Mouse (Mus musculus): ENCODE measurements around the gene Stard8. TPM values are rescaled to one million over a fixed set of nuclear protein-coding genes. Genes with fewer than 3 reads are reported as not detected.

Stard8 gene
- polyA plus RNA-seq, 1 experiment from 2014 or later, result 5.0 TPM

DNA sequence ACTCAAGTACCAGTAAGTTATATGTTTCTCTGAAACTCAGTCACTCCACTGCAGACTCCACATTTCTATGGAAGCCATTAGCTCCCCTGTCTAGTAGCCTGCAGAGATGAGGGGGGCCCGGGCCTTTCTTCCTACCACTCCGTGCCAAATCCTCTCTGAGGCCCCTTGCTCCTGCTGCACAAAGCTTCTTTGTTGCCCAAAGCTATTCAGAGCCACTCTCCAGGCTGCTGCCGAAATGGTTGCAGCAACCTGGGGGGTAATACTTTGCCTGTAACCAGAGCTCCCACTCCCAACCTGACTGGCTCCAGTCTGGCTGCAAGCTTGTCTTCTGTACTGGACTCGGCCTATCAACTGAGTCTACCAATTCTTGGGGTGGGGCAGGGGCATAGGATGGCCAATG is 17.2 kb downstream of the Stard8 start:
- H3K4me2 ChIP-seq (ENCODE audit: low read depth, low read length), result no peak overlapping the region
- no peak overlapping the region for H3K9ac ChIP-seq (replicated peaks; ENCODE audit: low read length)
- no peak overlapping the region for H3K4me3 ChIP-seq (ENCODE audit: low read depth, low read length)
- H3K27me3 ChIP-seq (ENCODE audit: control insufficient read depth, insufficient read depth, low read length), result 0 out of 2 replicates have a peak, but pooled peaks cover 2% of the 10 kb centered on the region
- ATAC-seq (replicated peaks; ENCODE audit: insufficient number of reproducible peaks, low FRiP score, low TSS enrichment, low read depth), result peak; percentile 83
- no peaks in the 10 kb centered on the region for H3K36me3 ChIP-seq (replicated peaks; ENCODE audit: control insufficient read depth, insufficient read depth, low read depth, low read length)
- no peak overlapping the region for H3K27ac ChIP-seq (replicated peaks; ENCODE audit: low read depth, low read length)
- H3K4me1 ChIP-seq (ENCODE audit: control insufficient read depth, insufficient read depth, low read length), result no peaks in the 10 kb centered on the region
- DNase-seq (ENCODE audit: low spot score), result peak; percentile 53
- 34% methylated on average over 4 of the region's 4 CpGs for WGBS
- no peaks in the 10 kb centered on the region for H3K9me3 ChIP-seq (replicated peaks; ENCODE audit: control insufficient read depth, low read length)

DNA sequence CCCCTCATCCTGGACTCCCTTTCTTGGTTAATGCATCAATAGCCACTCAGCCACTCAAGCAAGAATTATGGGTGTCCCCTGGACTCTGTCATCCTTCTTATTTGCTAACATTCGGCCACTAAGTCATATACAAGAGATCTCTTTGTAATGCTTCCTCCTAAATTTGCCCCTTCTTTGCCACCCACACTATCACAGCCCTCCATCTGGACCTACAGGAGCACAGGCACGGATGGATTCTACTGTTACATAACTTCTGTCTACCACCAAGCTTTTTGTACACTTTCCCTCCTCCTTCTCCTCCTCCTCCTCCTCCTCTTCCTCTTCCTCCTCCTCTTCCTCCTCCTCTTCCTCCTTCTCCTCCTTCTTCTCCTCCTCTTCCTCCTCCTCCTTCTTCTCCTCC is 18.5 kb downstream of the Stard8 start:
- Histone ChIP-seq H3K27ac (replicated peaks; ENCODE audit: low read depth, low read length) (no peak overlapping the region), H3K4me1 (ENCODE audit: control insufficient read depth, insufficient read depth, low read length) (no peaks in the 10 kb centered on the region), H3K9me3 (replicated peaks; ENCODE audit: control insufficient read depth, low read length) (no peaks in the 10 kb centered on the region), H3K4me3 (ENCODE audit: low read depth, low read length) (no peak overlapping the region), H3K9ac (replicated peaks; ENCODE audit: low read length) (no peak overlapping the region), H3K27me3 (ENCODE audit: control insufficient read depth, insufficient read depth, low read length) (0 out of 2 replicates have a peak, but pooled peaks cover 2% of the 10 kb centered on the region), H3K4me2 (ENCODE audit: low read depth, low read length) (no peak overlapping the region), H3K36me3 (replicated peaks; ENCODE audit: control insufficient read depth, insufficient read depth, low read depth, low read length) (no peaks in the 10 kb centered on the region)
- ATAC-seq (replicated peaks; ENCODE audit: insufficient number of reproducible peaks, low FRiP score, low TSS enrichment, low read depth) (no peak), DNase-seq (ENCODE audit: low spot score) (no peak)
- WGBS, result 79% methylated on average over 2 of the region's 2 CpGs

DNA sequence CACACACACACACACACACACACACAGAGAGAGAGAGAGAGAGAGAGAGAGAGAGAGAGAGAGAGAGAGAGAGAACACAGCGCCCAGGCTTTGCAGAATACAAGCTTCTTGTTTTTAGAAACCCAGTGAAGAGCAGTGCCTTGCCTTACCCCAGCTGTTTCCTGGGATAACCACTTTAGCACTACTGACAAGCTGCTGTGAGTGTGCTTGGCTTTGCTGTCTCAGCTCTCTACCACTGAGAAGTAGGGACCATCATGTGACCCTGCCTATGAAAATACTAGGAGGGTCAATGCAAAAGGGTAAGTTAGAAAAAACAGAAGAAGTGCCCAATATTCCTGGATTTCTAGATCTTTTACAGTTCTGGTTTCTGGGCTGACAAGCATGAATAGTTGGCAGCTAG is 20.9 kb downstream of the Stard8 start:
- Histone ChIP-seq H3K4me1 (ENCODE audit: control insufficient read depth, insufficient read depth, low read length) (no peaks in the 10 kb centered on the region), H3K36me3 (replicated peaks; ENCODE audit: control insufficient read depth, insufficient read depth, low read depth, low read length) (no peaks in the 10 kb centered on the region), H3K27me3 (ENCODE audit: control insufficient read depth, insufficient read depth, low read length) (0 out of 2 replicates have a peak, but pooled peaks cover 2% of the 10 kb centered on the region), H3K4me3 (ENCODE audit: low read depth, low read length) (no peak overlapping the region), H3K27ac (replicated peaks; ENCODE audit: low read depth, low read length) (no peak overlapping the region), H3K9ac (replicated peaks; ENCODE audit: low read length) (no peak overlapping the region), H3K9me3 (replicated peaks; ENCODE audit: control insufficient read depth, low read length) (no peaks in the 10 kb centered on the region), H3K4me2 (ENCODE audit: low read depth, low read length) (no peak overlapping the region)
- DNase-seq (ENCODE audit: low spot score) (no peak), ATAC-seq (replicated peaks; ENCODE audit: insufficient number of reproducible peaks, low FRiP score, low TSS enrichment, low read depth) (no peak)
- WGBS, result 100% methylated on average over 1 of the region's 1 CpGs

DNA sequence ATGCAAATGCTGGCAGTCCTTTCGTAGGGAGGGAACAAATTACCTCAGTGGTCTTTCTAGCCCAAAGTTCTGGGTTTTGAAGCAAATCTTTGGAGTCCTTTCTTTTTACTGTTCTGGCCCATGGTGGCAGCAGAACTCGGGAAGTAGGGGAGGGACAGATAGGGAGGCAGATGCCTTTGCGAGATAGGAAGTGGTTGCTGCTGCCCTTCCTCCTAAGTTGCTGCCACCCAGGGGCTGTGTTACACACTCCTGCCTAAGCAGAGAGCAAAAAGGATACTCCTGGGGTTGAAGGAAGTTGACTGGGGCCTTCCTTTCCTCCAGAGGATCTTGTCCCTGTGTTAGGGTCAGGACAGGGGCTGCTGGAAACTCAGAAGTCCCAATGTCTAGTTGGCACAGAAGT is 32.4 kb downstream of the Stard8 start:
- Histone ChIP-seq H3K4me2 (ENCODE audit: low read depth, low read length) (no peak overlapping the region), H3K4me1 (ENCODE audit: control insufficient read depth, insufficient read depth, low read length) (no peaks in the 10 kb centered on the region), H3K27me3 (ENCODE audit: control insufficient read depth, insufficient read depth, low read length) (no peaks in the 10 kb centered on the region), H3K9me3 (replicated peaks; ENCODE audit: control insufficient read depth, low read length) (no peaks in the 10 kb centered on the region), H3K36me3 (replicated peaks; ENCODE audit: control insufficient read depth, insufficient read depth, low read depth, low read length) (no peaks in the 10 kb centered on the region), H3K9ac (replicated peaks; ENCODE audit: low read length) (no peak overlapping the region), H3K4me3 (ENCODE audit: low read depth, low read length) (no peak overlapping the region), H3K27ac (replicated peaks; ENCODE audit: low read depth, low read length) (no peak overlapping the region)
- ATAC-seq (replicated peaks; ENCODE audit: insufficient number of reproducible peaks, low FRiP score, low TSS enrichment, low read depth), result no peak
- no peak for DNase-seq (ENCODE audit: low spot score)
- 63% methylated on average over 3 of the region's 3 CpGs for WGBS

DNA sequence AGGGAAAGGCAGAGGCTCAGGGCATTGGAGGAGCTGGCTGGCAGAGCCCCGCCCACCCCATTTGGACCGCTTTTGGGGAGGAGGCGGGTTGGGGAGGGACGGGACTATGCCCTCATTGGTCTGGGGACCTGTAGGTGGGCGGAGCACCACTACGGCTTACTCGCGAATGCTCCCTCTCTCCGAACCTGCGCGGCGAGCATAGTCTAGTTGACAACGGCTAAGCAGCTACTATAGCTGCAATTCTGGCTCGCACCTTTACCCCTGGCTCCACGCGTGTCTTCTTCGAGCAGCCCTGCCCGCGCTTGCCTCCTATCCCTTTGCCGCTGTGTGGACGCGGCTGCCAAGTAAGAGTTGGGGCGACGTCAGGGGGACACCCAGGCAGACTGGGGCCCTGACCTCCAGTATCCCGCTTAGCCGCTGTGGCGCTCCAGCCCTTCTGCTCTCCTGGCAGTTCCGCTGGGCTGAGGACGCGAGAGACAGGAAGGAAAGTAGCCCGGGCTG is 39.5 kb downstream of the Stard8 start:
- DNase-seq (ENCODE audit: low spot score) (peak; percentile 83), ATAC-seq (replicated peaks; ENCODE audit: insufficient number of reproducible peaks, low FRiP score, low TSS enrichment, low read depth) (peak; percentile 96)
- Histone ChIP-seq H3K4me1 (ENCODE audit: control insufficient read depth, insufficient read depth, low read length) (no peaks in the 10 kb centered on the region), H3K27me3 (ENCODE audit: control insufficient read depth, insufficient read depth, low read length) (peaks cover 3% of the 10 kb centered on the region; the same call in 1 of the 2 replicates), H3K9ac (replicated peaks; ENCODE audit: low read length) (peak overlapping the region; percentile 44; the same call in 1 of the 2 replicates), H3K4me3 (ENCODE audit: low read depth, low read length) (peak overlapping the region; percentile 42), H3K27ac (replicated peaks; ENCODE audit: low read depth, low read length) (no peak overlapping the region), H3K4me2 (ENCODE audit: low read depth, low read length) (peak overlapping the region; percentile 85), H3K36me3 (replicated peaks; ENCODE audit: control insufficient read depth, insufficient read depth, low read depth, low read length) (no peaks in the 10 kb centered on the region), H3K9me3 (replicated peaks; ENCODE audit: control insufficient read depth, low read length) (no peaks in the 10 kb centered on the region)
- 26% methylated on average over 30 of the region's 31 CpGs for WGBS

DNA sequence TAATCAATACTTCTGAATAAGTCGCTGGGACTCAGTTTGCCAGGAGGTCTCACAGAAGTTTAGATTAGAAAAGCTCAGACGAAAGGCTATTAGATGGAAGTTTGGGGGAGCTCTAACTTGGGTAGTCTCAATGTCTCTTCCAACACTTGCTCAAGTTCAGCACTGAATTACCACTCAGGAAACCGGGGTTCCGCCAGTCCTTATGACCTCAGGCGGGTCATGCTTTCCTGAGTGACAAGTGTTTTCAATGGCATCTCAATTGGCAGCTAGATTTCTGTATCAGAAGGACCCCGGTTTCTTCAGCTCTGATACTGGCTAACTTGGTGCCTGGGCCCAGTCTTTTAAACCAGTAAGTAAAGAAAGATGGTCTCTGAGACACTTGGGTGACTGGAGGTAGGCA is 40.2 kb downstream of the Stard8 start:
- H3K27me3 ChIP-seq (ENCODE audit: control insufficient read depth, insufficient read depth, low read length), result peaks cover 3% of the 10 kb centered on the region; the same call in 1 of the 2 replicates
- WGBS, result 36% methylated on average over 6 of the region's 6 CpGs
- H3K36me3 ChIP-seq (replicated peaks; ENCODE audit: control insufficient read depth, insufficient read depth, low read depth, low read length), result no peaks in the 10 kb centered on the region
- no peak for ATAC-seq (replicated peaks; ENCODE audit: insufficient number of reproducible peaks, low FRiP score, low TSS enrichment, low read depth)
- no peak overlapping the region for H3K27ac ChIP-seq (replicated peaks; ENCODE audit: low read depth, low read length)
- no peak overlapping the region for H3K9ac ChIP-seq (replicated peaks; ENCODE audit: low read length)
- DNase-seq (ENCODE audit: low spot score), result no peak
- no peaks in the 10 kb centered on the region for H3K4me1 ChIP-seq (ENCODE audit: control insufficient read depth, insufficient read depth, low read length)
- H3K4me3 ChIP-seq (ENCODE audit: low read depth, low read length), result peak overlapping the region; percentile 42
- no peaks in the 10 kb centered on the region for H3K9me3 ChIP-seq (replicated peaks; ENCODE audit: control insufficient read depth, low read length)
- H3K4me2 ChIP-seq (ENCODE audit: low read depth, low read length), result peak overlapping the region; percentile 85

DNA sequence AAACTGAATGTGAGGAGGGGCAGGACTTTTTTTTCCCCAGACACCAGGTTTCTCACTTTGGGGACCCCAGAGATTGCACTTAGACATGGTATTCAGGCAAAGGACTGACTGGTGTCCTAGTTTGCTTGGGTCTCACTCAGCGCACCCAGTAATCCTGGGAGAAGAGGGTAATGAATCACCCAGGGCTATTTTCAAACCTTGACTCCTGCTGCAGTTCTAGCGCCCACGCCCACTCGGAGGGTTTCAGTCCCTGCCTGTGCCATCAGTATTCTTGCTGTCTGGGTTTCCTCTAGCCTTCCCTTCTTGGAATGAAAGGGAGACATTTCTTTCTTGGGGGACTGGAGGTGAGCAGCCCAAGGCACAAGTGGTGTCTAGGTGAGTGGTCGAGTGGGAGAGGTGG is 40.7 kb downstream of the Stard8 start:
- no peak overlapping the region for H3K27ac ChIP-seq (replicated peaks; ENCODE audit: low read depth, low read length)
- ATAC-seq (replicated peaks; ENCODE audit: insufficient number of reproducible peaks, low FRiP score, low TSS enrichment, low read depth), result no peak
- H3K9ac ChIP-seq (replicated peaks; ENCODE audit: low read length), result no peak overlapping the region
- no peak overlapping the region for H3K4me3 ChIP-seq (ENCODE audit: low read depth, low read length)
- H3K4me2 ChIP-seq (ENCODE audit: low read depth, low read length), result no peak overlapping the region
- no peaks in the 10 kb centered on the region for H3K36me3 ChIP-seq (replicated peaks; ENCODE audit: control insufficient read depth, insufficient read depth, low read depth, low read length)
- H3K27me3 ChIP-seq (ENCODE audit: control insufficient read depth, insufficient read depth, low read length), result peaks cover 3% of the 10 kb centered on the region; the same call in 1 of the 2 replicates
- no peaks in the 10 kb centered on the region for H3K9me3 ChIP-seq (replicated peaks; ENCODE audit: control insufficient read depth, low read length)
- 61% methylated on average over 5 of the region's 5 CpGs for WGBS
- no peaks in the 10 kb centered on the region for H3K4me1 ChIP-seq (ENCODE audit: control insufficient read depth, insufficient read depth, low read length)
- DNase-seq (ENCODE audit: low spot score), result no peak

DNA sequence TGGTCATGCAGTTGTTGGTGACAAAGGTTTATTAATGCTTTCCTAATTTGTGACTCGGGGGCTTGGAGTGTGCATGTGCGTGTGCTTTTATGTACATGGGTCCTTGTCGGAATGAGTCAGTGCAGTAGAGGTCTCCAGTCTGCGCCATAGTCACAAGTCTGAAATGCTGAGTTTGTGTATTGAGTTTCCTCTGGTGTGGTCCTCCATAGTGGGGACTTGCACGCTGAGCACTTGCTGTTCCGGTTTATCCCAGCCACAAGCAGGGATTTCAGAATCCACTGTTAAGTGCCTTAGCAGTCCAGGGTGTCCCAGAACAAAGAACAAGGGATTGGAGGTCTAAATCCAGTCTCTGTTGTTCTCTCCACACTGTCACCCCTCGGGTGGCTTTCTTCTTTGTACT is 42.3 kb downstream of the Stard8 start:
- Histone ChIP-seq H3K27me3 (ENCODE audit: control insufficient read depth, insufficient read depth, low read length) (peaks cover 3% of the 10 kb centered on the region; the same call in 1 of the 2 replicates), H3K9ac (replicated peaks; ENCODE audit: low read length) (no peak overlapping the region), H3K4me1 (ENCODE audit: control insufficient read depth, insufficient read depth, low read length) (no peaks in the 10 kb centered on the region), H3K4me2 (ENCODE audit: low read depth, low read length) (no peak overlapping the region), H3K4me3 (ENCODE audit: low read depth, low read length) (no peak overlapping the region), H3K36me3 (replicated peaks; ENCODE audit: control insufficient read depth, insufficient read depth, low read depth, low read length) (no peaks in the 10 kb centered on the region), H3K27ac (replicated peaks; ENCODE audit: low read depth, low read length) (no peak overlapping the region), H3K9me3 (replicated peaks; ENCODE audit: control insufficient read depth, low read length) (no peaks in the 10 kb centered on the region)
- no peak for ATAC-seq (replicated peaks; ENCODE audit: insufficient number of reproducible peaks, low FRiP score, low TSS enrichment, low read depth)
- no peak for DNase-seq (ENCODE audit: low spot score)
- WGBS, result 60% methylated on average over 7 of the region's 7 CpGs

Data from embryonic facial prominence, embryonic 11.5 days (tissue).